Mouse (Mus musculus) heart, adult 2 months (tissue): ENCODE measurements around the gene Gm10490.

Experiments
- EP300 ChIP-seq: fragments of 200-500 bp; IDR thresholded peaks from 2 replicates; pipeline ENCODE4 v1.6.1; 2011; ENCODE audit warnings: low read depth, low read length, control low read depth; ENCODE audit not compliant: insufficient read depth
- POLR2A ChIP-seq: fragments of 200-500 bp; IDR thresholded peaks from 2 replicates; pipeline ENCODE4 v1.6.1; 2011; ENCODE audit warnings: mild to moderate bottlenecking, low read depth, low read length, control low read depth; ENCODE audit not compliant: insufficient read depth

DNA sequence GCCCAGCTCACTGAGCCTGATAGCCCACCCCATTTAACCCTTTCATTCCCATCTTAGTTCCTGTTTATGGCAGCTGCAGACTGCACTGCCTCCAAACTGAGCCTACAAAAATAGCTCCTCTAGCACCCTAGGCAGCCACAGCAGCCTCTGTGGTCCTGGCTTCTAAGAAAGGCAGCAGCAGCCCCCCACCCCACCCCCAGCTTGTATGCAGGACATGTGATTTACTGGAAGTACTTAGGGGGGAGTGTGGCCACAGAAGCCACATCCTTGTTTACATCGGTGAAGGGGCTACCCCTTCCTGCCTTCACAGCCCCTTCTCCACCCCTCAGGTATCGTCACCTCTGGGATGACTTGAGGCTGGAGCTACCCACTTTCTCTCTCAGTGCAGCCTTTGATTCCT lies 44.0 kb upstream of the Gm10490 start:
- no peak for TF ChIP-seq POLR2A
- TF ChIP-seq EP300: no peak
